Mouse (Mus musculus) right cerebral cortex, adult 18-20 months (tissue): ENCODE measurements at regions not wholly inside any gene's neighbourhood (a gene's known extent, or its start where the extent isn't known, plus 50 kb on each side); places are given as distances from the start of the nearest gene placed in this dataset.
"Not testable (repeated sequence)": the region's sequence is repeated elsewhere in the genome, so short reads cannot be mapped to it uniquely, and the experiment has no call there.

Experiments
- DNase-seq: peaks from one replicate; pipeline ENCODE4 v3.0.0; 2022; ENCODE audit warnings: mixed read lengths

DNA sequence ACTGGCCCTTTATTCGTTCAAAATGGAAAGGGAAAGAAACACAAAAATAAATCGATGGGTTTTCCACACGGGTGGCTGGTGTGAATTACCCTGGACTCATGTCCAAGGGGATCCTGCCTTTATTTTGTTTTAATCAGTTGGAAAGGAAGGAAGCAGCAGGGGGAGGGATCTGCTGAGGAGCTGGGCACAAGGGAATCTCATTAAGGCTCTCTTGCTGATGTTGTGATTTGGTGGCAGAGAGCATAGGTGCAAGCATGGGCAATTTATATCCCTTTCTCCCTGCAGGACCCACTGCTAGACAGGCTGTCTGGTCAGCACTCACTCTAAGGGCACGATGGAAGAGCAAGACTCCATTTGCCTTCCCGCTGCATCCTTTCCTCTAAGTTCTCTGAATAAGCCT, 469.2 kb downstream of the Epha7 start:
- DNase-seq = no peak

DNA sequence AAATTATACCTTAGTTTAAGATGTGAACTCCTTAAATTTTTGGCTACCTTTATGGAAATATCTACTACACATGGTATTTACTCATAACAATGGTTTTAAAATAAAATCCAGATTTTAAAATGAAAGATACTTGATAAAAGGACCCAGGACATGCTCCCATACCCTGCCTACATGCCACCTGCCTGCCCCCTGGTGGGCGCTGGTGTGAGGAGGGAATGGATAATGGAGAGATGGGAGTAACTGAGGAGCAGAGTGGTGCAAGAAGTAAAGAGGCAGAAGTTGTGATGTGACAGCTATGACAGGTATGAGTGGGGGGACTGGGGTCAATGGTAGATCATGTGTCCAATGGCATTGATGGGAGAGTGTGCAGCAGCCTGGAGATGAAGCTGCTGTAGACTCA, 488.4 kb downstream of the Epha7 start:
- DNase-seq = no peak

DNA sequence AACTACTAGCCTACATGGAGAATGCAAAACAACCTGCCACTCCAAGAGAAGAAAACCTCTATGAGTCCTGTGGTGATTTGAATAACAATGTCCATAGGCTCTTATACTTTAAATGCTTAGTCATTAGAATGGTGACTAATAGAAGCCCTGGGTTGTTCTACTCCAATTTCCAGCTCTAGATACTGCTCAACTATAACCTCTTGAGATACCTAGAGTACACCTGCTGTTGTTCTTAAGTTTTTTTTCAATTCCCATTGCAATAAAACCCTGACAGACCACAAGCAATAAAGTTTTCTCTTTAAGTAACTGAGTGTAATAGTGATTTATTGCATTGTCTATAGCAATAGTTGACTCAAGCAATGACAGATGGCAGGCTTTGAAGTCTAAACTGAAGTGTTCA, 491.0 kb downstream of the Epha7 start:
- no peak for DNase-seq

DNA sequence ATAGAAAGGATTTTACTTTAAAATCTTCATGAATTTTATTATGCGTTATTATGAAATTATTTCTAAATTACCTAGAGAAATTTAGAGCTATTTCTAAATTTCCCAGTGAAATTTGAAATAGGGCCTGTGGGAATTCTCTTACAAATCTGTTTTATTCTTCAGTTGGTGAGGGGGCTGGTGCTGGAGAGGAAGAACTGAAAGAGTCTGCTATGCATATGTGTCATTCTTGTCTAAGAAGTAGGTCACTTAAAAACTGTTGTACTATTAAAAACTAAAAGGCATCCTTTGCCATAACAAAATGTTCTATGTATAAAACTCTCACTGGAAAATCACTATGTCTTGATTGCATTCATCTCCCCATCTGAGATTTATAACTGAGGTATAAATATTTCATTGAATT, 494.3 kb downstream of the Epha7 start:
- no peak for DNase-seq

DNA sequence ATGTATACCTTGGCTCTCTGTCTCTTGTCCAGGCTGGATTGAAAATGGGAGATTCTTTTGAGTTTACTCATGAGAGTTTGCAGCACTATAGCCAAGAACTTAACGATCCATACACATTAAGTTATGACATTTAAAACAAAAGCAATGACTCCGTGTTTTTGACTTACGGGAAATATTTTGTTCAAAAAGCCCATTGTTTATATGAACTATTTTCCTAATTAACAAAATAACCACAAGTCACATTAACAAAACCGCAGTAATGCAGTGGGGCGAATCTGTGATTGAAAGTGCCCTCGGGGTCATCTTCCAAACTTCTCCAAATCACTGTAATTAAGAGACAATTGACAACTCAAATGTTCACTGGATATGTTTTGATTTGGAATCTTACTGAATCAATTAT, 511.0 kb downstream of the Epha7 start:
- no peak for DNase-seq

DNA sequence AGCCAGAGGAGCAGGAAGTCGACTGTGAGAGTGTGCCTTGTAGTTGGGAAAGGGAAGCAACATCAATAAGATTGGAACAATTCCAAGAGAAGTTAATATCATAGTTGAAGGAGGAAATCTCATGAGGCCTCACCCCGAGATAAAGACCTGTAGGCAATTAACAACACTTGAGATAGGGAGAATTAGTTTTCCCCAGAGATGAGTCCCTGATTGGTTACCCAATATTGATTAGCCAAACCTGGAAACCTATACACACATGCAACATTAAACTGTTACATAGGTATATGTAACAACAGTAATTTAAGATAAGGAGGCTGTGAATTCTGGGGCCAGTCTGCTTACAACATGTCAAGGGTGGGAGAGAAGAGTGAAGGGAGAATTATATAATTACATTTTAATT, 516.2 kb downstream of the Epha7 start:
- DNase-seq = no peak

DNA sequence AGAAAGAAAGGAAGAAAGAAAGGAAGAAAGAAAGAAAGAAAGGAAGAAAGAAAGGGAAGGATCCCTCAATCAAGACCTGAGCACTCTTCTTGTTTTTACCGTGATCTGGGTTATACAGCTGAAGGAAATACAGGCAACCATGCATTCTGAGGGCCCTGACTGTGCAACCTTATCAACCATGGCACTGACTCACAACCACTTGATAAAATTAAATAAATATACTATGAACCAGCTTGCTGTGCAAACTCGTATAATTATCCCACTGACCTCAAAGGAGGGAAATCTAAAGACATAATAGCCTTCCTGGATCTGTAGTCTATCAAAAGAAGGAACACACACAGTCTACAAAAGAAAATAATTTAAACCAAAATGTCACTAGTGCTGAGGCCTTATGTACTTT, 518.8 kb downstream of the Epha7 start:
- no peak for DNase-seq

DNA sequence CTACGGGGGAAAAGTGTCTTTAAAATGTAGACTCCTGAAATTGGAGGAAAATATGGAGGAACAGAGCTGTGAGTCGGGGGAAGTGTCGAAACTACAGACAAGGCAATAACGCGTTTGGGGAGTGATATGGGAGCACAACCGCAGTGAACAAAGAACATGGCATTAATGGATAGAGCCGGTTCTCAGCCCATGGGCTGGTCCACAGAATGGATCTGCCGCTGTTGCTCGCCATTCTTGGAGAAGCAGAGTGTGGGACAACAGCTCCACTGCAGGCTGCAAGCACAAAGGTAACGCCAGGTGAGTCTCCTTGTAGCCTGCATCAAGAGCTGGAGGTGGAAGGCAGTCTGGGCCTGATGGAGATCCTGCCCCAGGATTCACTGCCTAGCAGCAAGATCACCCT, 524.3 kb downstream of the Epha7 start:
- no peak for DNase-seq

DNA sequence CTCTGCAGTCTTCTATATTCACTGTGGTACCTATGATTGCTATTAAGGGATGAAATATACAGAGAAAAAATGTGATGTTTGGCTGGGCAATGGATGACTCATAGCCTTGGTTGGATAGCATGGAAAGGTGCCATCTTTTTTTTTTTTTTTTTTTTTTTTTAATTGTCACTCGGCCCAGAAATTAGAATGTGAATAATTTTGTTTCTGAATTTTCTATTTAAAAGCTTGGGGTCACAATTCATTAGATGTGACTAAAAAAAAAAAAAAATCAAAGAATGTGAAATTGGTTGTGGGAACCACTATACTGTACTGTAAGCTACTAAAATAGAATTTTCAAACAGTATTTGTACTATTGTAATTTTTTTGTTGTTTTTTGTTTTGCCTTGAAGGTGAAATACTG, 549.3 kb downstream of the Epha7 start:
- DNase-seq = no peak

DNA sequence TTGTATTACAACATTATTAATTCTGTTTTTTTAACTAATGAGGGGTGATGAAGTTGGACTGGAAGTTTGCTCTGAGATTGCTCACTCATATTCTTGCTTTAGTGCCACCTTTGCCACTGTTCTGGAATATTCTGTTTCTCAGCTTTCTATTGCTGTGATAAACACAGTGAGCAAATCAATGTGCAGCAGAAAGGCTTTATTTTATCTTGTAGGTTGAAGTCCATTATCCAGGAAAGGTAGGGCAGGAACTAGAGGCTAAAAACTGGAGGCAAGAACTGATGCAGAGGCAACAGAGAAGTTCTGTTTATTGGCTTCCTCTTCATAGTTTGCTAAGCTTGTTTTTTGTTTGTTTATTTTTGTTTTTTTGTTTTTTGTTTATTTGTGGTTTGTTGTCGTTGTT, 576.4 kb downstream of the Epha7 start:
- DNase-seq = no peak

DNA sequence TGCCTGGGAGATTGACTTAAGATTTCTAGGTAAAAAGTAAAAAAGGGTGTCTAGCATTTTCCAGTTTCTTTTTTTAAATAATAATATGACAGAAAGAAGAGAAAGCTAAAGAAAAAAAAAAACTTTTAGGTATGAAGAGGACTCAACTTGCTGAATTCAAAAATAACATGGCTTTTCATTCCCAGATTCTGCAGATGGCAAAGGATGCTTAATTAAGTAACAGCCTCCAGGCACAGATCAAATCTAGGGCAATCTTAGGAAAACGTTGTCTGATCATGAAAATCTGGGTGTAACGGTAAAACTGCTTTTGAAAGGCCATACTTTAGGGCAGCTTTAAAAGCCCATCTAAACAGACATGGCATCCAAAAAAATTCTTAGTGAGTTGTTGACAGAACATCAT, 577.4 kb downstream of the Epha7 start:
- DNase-seq = peak; percentile 2

DNA sequence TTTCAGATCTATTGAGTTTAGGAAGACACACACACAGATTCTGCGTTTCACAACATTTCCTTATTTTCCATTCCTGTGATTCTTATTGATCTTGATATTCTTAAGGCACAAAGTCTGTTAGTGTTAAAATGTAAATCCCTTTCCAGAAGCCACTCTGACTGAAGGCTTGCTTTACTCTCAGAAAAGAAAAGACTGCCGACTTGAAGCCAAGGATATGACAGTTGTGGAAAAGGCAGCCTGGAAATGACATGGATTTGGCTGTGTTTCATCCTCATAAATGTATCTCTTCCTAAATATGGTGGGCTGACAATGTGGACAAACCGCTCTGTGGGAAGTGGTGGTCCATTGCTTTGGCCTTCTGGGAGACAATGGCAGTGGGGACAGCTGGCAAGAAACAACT, 589.2 kb downstream of the Epha7 start:
- no peak for DNase-seq

DNA sequence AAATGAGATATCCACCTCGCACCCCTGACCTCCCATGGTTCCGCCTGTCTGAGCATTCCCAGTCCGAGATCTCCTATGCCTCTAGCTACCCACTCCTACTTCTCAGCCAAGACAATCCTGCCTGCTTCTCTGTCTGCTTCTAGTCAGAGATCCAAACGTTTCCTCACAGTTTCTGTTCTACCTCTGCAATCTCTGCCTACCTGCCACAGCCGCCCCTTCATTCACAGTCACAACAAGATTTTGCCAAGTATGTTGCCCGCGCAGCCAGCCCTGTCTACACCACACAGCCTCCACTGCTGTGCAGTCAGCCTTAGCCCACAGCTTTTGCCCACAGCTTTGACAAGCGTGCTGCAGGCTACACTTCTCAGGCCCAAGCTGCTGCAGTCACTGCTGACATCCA, 601.7 kb downstream of the Epha7 start:
- peak; percentile 49 for DNase-seq

DNA sequence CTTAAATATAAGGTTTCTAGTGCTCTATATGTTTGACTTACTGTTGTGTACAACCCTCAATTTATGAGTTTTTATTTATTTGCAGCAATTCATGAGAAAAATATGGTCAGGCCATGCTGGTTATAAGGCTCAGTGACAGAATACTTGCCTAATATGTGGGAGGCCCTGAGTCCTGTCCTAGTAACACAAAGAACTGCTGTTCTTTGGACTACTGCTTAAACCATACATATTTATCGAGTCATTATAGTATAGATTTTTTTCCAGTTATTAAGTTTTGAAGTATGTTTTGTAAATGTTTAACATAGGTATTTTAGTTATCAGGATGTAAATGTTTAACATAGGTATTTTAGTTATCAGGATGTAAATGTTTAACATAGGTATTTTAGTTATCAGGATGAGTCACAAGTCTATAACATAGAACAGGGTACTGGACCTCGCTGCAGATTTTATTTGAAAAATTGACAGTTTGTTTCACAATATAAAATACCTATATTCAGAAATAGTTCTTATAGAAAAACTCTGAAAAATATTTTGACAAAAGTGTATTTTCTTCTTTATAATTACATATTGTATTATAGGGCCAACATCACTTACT, 607.4 kb downstream of the Epha7 start:
- no peak for DNase-seq

DNA sequence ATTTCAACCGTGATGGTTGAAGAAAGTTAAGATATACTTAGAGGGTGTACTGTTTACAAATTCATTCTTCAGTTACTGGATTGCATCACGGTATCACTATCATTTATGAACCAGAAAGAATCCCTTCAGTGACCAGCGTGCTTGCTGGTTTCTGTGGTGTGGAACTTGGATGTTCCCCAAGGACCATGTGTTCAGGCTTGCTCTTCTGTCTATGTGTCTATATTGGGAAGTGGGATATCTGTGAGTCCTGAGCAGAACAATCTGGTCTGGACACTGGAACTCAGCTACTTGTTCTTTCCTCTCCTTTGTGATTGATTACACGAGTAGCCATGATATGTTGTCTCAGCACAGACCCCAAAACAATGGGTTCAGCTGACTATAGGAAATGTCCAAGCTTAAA, 618.6 kb downstream of the Epha7 start:
- DNase-seq = not testable (repeated sequence)

DNA sequence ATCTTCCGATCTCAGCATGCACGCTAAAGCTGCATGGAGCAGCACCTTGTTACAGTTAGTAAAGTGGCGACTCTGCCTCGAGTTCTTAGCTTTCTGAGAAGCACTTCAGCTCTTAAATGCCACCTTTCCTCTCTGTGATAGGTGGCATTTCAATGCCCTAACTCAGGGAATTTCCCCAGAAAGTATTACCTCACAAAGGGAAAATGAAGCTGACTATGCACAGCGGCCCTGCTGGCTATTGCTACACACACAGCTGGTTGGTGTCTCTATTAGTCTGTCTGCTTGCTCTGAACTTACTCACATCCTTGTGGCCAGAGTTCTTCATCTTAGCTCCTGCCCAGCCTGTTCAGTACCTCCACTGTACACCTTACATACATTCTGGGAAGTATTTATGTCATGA, 650.4 kb downstream of the Epha7 start:
- no peak for DNase-seq

DNA sequence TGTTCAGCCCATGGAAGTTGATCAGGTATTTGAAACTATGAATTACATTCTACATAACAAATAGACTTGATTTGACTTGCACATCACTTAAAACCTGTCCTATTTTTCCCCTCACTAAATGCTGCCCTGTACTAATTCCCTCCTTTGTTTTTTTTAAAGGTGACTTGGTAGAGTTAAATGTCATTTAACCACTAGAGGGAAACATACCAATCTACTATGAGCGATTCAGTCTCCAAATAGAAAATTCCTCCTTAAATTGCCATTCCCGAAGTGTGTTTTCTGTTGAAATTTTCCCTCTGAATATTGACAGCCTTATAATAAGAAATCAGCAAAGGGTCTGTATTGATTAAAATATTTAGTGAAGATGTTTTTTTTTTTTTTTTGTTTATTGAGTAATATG, 653.4 kb downstream of the Epha7 start:
- DNase-seq = no peak

DNA sequence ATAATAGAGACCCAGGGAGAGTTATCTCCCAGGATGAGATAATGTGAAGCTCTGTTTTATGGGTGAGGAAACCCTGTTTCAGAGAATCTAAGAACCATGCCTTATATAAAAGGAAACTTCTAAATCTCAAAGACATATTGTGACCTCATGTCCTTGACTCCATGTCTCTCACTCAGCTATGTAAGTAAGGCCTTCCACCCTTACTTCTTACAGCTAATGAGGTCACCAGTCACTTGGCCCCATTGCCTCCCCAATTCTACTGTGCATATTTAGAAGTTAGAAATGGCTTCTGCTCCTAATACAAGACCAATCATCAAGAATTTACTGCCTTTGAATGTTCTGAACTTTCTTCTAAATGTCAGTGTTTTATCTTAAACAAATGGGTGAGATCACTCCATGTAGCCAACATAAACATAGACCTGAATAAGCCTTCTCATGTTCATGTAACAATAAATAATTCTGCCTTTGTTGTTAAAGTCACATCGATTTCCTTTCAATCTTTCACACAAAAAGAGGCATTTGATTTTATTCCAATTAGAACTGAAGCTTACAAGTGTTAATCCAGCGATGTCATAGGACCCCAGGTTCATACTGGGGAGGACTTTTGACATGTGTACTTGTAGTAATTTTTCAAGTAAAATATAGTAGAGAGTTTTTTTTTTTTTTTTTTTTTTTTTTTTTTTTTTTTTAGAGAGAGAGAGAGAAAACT, 667.6 kb downstream of the Epha7 start:
- no peak for DNase-seq

DNA sequence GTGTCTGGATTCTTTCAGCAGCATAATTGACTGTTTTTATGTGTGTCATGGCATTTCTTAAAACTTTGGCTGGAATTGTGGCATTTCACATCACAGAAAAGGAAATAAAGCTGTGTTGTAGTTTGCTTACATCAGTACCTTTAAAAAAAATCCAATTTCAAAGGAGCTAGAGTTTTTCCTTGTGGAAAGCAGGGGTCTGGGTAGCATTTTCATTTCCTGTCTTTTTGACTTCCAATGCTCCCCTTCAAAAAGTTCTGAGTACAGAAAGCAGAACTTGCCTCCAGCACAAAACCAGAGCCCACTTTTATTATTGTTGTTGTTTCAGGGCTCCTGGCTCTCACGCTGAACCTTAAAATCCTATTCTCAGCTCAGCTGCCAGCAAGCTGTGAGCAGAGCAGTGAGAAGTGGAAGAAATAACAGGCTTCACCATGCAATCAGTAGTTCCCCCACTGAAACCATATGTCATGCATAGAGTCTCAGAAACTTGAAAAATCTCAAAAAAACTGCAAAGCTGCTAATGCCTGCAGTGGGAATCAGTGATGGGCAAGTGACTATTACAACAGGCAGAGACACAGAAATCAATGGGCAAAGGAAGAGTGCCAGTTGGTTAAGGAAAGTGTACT, 668.3 kb downstream of the Epha7 start:
- no peak for DNase-seq

DNA sequence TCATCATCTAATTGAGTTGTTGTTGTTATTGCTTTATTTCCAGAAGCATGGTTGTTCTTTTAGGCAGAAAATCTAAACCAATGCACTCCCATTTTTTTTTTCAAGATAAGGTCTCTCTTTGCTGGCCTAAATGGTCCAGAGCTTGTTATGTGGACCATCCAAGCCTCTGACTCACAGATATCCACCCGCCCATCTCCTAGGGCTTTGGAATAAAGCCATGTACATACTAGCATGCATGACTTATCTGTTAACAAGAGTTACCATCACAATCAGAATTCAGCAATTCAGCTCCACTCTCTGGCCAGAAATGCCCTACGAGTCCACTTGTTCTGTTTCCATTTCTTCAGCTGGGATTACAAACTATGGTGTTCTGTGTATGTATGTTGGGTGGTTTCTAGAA, 669.5 kb downstream of the Epha7 start:
- no peak for DNase-seq

DNA sequence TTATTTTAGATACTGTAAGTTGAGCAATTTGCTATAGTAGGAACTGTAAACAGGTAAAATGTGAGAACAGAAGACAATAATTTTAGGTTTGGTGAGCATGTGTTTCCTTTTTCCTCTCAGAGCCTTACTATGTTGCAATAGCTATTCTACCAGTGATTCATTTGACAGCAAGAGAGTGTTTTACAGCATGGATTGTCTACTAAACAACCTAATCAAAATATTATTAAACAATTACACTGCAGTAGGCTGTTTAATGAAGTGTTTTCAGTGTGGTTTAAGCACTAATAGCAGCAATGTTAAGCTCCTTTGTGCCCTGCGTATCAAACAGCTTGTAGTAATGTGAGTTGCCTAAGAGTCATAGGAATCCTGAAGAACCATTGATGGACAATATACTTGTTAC, 687.9 kb downstream of the Epha7 start:
- DNase-seq = no peak

DNA sequence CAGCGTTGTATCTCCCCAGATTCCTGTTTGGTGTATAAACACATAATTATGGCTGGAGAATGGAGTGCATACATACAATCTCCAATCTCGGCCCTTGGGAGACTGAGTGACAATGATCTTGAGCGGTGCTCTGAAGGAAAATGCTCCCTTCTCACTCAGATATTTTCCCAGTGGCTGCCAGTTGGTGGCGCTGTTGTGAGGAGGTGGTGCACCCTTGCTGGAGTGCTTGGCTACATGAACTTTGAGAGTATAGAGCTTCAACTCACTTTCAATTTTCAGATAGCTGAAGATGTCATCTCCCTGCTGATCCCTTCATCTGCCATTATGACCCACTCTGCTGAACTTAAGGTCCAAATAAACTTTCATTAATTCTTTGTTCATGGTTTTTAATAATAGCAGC, 712.1 kb downstream of the Epha7 start:
- DNase-seq = no peak

DNA sequence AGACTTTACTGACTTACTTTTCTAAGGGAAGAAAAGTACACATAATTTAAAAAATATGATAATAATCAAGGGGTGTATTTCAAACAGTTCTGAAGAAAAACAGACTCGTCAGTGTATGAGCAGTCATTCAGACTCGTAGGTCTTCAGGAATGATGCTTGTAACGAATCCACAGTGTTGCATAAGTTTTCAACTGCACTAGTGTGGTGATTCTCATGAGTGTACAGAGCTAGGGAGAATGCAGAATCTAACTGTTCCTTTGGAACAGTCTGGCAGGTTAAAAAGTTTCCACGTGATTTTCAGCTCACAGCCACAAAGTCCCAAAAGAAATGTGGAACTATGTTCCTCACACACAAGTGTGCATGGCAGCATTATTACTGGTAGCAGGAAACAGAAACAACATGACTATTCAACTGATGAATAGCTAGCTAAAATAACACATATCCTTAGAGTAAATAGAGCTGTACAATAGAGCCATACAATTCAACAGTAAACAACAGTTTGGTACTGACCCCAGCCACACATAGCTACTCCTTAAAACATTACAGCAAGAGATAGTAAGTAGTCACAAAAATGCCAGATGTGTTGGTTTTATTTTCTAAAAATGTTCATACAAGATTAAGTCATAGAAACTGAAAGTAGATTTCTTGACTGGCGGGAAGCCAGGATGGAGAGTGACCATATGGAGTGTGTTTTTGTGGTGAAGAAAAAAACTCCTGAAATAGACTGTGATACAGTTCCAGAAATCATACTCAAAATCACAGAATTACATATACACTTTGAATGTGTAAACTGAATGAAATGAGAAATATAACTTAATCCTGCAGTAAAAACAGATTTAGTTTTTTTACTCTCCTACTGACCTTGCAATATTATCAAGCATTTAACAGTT, 713.1 kb downstream of the Epha7 start:
- peak; percentile 76 for DNase-seq
